Mouse (Mus musculus) megakaryocyte-erythroid progenitor cell, adult 5 weeks (primary cell): ENCODE data around the gene Hnrnpu. TPM values are rescaled to one million over a fixed set of nuclear protein-coding genes. Genes with fewer than 3 reads are reported as not detected.

ENCODE experiments used
- polyA plus RNA-seq: library from polyadenylated mRNA; stranded (reverse); fragments of >175 nt; gene quantifications from 2 replicates; pipeline ENCODE4 v1.2.3, GENCODE M21; 2012

The Hnrnpu gene
- polyA plus RNA-seq: 507 and 702 TPM in 2 replicates

GRCm38 (mm10) chr1:178337551-178338317 is at the start of gene Hnrnpu:
TSS of gene Hnrnpu (minus strand) at chr1:178337797.

DNA sequence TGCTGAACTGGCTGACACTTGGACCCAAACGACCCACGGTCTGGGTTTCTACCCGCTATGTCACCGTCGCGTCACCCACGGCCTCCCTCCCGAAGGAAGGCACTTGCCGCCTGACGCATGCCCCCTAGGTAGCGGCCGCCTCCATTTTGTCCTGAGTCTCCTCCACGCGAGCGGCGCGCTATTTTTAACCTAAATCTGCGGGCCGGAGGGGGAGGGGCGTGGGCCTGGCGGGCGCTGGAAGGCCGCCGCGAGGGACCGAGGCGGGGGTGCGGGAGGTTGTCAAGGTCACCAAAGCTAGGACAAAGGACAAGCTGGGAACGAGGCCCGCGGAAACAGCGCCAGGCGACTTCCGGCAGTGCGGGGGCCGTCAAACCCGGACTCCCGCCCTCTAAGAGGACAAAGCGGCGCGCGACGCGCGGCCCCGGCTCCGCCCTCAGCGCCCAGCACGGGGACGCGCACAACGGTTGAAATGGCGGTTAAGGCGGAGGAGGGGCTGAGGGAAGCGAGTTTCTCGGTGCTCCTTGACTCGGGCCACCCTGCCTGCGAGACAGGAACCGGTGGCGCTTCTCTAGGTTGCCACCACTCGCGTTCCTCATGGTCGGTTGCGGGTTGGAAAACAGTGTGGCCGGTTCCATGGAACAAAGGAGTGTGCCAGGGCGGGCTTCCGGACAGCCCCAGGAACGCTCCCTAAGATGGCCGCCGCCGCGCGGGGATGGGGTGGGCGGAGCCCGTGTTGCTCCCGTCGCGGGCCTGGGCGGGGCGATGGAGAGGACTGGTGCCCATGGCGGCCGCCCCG is 19.0 kb downstream of the Hnrnpu start, which contains the start of gene Cox20:
Cox20 (plus strand) TSS at position 742 of the 796 bp plus-strand sequence.

Other genes with a start within 250 kb of the Hnrnpu start
- gene Desi2, start 150.4 kb downstream of the Hnrnpu start, polyA plus RNA-seq: 4.1 and 5.1 TPM in 2 replicates
- gene Cox20, start 18.7 kb downstream of the Hnrnpu start, polyA plus RNA-seq: 22.5 TPM in 2 replicates
- gene Efcab2, start 68.3 kb upstream of the Hnrnpu start, polyA plus RNA-seq: 0.09 and 0.19 TPM in 2 replicates
- 2.8 and 3.3 TPM in 2 replicates for gene Kif26b, start 191.3 kb upstream of the Hnrnpu start, polyA plus RNA-seq